Mouse (Mus musculus): ENCODE data around the gene Pak4.
"Not testable (repeated sequence)": the region's sequence is repeated elsewhere in the genome, so short reads cannot be mapped to it uniquely, and the experiment has no call there.

The Pak4 gene

GRCm38 (mm10) chr7:28560856-28561255 is 37.1 kb downstream of the Pak4 start:
- DNase-seq = no peak

GRCm38 (mm10) chr7:28558486-28558885 is 39.5 kb downstream of the Pak4 start:
- DNase-seq = peak; percentile 77 to 87

GRCm38 (mm10) chr7:28557708-28558107 is 40.3 kb downstream of the Pak4 start:
- DNase-seq = no peak

GRCm38 (mm10) chr7:28557069-28557468 is 40.9 kb downstream of the Pak4 start:
- DNase-seq = no peak

- no peak for DNase-seq
Observed at GRCm38 (mm10) chr7:28555939-28556535, 41.9 kb downstream of the Pak4 start.

GRCm38 (mm10) chr7:28553076-28553475 is 44.9 kb downstream of the Pak4 start:
- no peak for DNase-seq

- DNase-seq = no peak
Observed at GRCm38 (mm10) chr7:28547628-28548027, 50.4 kb downstream of the Pak4 start.

GRCm38 (mm10) chr7:28547154-28547553 is 50.8 kb downstream of the Pak4 start, which contains the start of gene Nccrp1:
Gene Nccrp1, minus strand, starts transcription at chr7:28547254.
- peak in 1 of 2 experiments; percentile 44 for DNase-seq

- DNase-seq = no peak
Observed at GRCm38 (mm10) chr7:28546649-28547048, 51.3 kb downstream of the Pak4 start.

- DNase-seq = no peak
Observed at GRCm38 (mm10) chr7:28545891-28546210, 52.1 kb downstream of the Pak4 start.

- peak; percentile 46 to 69 for DNase-seq
Observed at GRCm38 (mm10) chr7:28545048-28545890, 52.7 kb downstream of the Pak4 start.

- peak; percentile 56 to 71 for DNase-seq
Observed at GRCm38 (mm10) chr7:28544051-28544601, 53.9 kb downstream of the Pak4 start.

- no peak for DNase-seq
Observed at GRCm38 (mm10) chr7:28540526-28540925, 57.5 kb downstream of the Pak4 start, which contains the start of gene Sycn. Gene Sycn, plus strand, starts transcription at chr7:28540885.

GRCm38 (mm10) chr7:28538886-28539285 is 59.1 kb downstream of the Pak4 start:
- DNase-seq = not testable (repeated sequence)

GRCm38 (mm10) chr7:28532005-28532404 is 66.0 kb downstream of the Pak4 start:
- no peak for DNase-seq

GRCm38 (mm10) chr7:28527922-28528719 is 69.9 kb downstream of the Pak4 start:
- DNase-seq = peak; percentile 86 to 96

- not testable (repeated sequence) for DNase-seq
Observed at GRCm38 (mm10) chr7:28522536-28522935, 75.4 kb downstream of the Pak4 start, which contains the start of gene Ifnl3. Gene Ifnl3, plus strand, starts transcription at chr7:28522836.

GRCm38 (mm10) chr7:28511441-28511840 is 86.5 kb downstream of the Pak4 start:
- no peak for DNase-seq

- not testable (repeated sequence) for DNase-seq
Observed at GRCm38 (mm10) chr7:28510405-28510974, 87.5 kb downstream of the Pak4 start, which contains the start of gene Ifnl2. Gene Ifnl2, minus strand, starts transcription at chr7:28510455.

- not testable (repeated sequence) for DNase-seq
Observed at GRCm38 (mm10) chr7:28509121-28509520, 88.9 kb downstream of the Pak4 start.
